Mouse (Mus musculus): ENCODE measurements around the gene Phxr2. TPM values are rescaled to one million over a fixed set of nuclear protein-coding genes. Genes with fewer than 3 reads are reported as not detected.

Gene Phxr2
- polyA plus RNA-seq, 1 experiment from 2014 or later = not detected

DNA sequence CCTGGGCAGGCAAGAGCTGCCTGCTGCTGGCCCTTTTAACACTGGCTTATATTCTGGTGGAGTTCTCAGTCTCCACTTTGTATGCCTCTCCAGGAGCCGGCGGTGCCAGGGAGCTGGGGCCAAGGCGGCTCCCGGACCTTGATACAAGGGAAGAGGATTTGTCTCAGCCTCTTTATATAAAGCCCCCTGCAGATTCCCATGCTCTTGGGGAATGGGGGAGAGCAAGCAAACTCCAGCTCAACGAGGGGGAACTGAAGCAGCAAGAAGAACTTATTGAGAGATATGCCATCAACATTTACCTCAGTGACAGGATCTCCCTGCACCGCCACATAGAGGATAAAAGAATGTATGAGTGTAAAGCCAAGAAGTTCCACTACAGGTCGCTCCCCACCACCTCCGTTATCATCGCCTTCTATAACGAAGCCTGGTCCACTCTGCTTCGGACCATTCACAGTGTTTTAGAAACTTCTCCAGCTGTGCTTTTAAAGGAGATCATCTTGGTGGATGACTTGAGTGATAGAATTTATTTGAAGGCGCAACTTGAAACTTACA lies 17.6 kb downstream of the Phxr2 start:
- Histone ChIP-seq H3K9ac (ENCODE audit: low read depth, low read length) (peak overlapping the region; percentile 95), H3K27ac (ENCODE audit: low read length) (no peak overlapping the region), H3K27me3 (ENCODE audit: control insufficient read depth, insufficient read depth, low read depth, low read length) (no peaks in the 10 kb centered on the region), H3K4me1 (ENCODE audit: control insufficient read depth, insufficient read depth, low read length) (peaks cover 26% of the 10 kb centered on the region), H3K36me3 (ENCODE audit: control insufficient read depth, insufficient read depth, low read length) (peaks cover 17% of the 10 kb centered on the region), H3K4me3 (ENCODE audit: low read depth, low read length) (peak overlapping the region; percentile 97), H3K4me2 (ENCODE audit: low read length) (peak overlapping the region; percentile 96), H3K9me3 (replicated peaks; ENCODE audit: control insufficient read depth, low read length, poor library complexity, severe bottlenecking) (no peaks in the 10 kb centered on the region)
- WGBS = 33% methylated on average over 12 of the region's 12 CpGs
- ATAC-seq = no peak

DNA sequence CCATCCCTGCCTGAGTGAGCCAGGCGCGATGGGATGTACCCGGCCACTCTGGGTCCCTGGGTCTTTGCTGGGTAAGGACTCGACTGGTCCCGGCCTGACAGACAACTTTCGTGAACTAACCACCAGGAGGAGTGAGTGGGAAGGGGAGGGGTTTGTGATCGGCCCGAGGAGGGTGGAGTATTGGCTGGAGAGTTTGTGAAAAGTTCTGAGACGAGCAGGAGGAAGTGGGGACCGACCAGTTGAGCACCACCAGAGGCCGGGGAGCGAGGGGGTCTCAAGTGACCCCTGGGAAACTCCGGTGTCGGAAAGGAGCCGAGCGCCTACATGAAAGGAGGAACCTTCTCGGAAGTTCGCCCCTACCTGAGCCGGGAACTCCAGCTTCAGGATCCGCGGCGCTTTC lies 18.2 kb downstream of the Phxr2 start, which contains the start of gene Galnt4:
Galnt4 (plus strand) TSS at position 196 of the 400 bp plus-strand sequence.
- Histone ChIP-seq H3K4me2 (ENCODE audit: low read length) (peak within 1 kb of the TSS; percentile 96), H3K9ac (ENCODE audit: low read depth, low read length) (peak within 1 kb of the TSS; percentile 95), H3K36me3 (ENCODE audit: control insufficient read depth, insufficient read depth, low read length) (peaks cover 17% of the 10 kb centered on the region), H3K4me3 (ENCODE audit: low read depth, low read length) (peak within 1 kb of the TSS; percentile 97), H3K9me3 (replicated peaks; ENCODE audit: control insufficient read depth, low read length, poor library complexity, severe bottlenecking) (no peaks in the 10 kb centered on the region), H3K4me1 (ENCODE audit: control insufficient read depth, insufficient read depth, low read length) (peaks cover 26% of the 10 kb centered on the region), H3K27me3 (ENCODE audit: control insufficient read depth, insufficient read depth, low read depth, low read length) (no peaks in the 10 kb centered on the region), H3K27ac (ENCODE audit: low read length) (peak within 1 kb of the TSS; percentile 93)
- peak; percentile 77 for ATAC-seq
- WGBS = under 1% methylated on average over 22 of the region's 22 CpGs

DNA sequence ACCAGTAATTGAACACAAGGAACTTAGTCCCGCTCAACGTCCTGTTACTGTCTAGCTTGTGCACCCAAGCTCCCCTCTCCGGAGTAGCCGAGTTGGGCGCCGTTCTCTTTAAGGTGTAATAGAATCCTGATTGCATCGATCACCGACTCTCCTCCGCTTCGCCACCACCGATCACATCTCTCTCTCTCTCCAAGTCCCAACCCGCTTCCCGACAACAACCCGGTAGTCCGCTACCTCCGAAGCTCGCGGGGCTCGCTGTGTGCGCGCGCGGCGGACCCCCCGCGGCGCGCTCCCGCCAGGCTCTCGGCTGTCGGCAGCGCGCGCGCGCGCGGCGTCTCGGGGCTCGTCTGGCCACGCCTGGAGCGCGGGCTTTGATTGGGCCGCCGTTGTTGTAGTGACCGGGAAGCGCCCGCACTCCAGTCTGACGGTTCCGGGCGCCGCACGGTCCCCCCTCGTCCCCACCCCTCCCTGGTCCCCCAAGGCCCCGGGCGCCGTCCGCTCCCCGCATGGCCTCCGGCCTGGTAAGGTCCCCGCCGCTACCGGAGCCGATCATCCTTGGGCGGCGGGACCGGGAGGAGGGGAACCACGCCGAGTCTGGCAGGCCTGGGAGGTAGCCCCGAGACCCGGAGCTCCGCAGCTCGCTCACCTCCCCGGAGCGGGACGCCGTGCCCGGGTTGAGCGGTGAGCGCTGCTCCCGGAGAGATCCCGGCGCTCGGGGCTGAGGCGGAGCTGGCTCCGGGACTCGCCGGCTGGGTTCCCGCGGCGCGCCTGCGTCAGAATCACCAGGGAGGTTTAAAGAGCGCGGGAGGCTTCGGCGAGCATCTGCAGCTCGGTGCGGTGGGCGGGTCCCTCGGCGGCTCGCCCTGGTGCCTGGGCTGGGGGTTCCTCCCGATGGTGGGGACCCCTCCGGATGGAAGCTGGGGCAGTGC lies 19.2 kb downstream of the Phxr2 start, which contains the start of gene Poc1b:
Poc1b (plus strand) TSS at position 334 of the 929 bp plus-strand sequence.
- ATAC-seq = peak; percentile 97
- peak within 1 kb of the TSS; percentile 95 for H3K9ac ChIP-seq (ENCODE audit: low read depth, low read length)
- H3K36me3 ChIP-seq (ENCODE audit: control insufficient read depth, insufficient read depth, low read length) = peaks cover 17% of the 10 kb centered on the region
- H3K4me1 ChIP-seq (ENCODE audit: control insufficient read depth, insufficient read depth, low read length) = peaks cover 22% of the 10 kb centered on the region
- H3K4me3 ChIP-seq (ENCODE audit: low read depth, low read length) = peak within 1 kb of the TSS; percentile 97
- H3K27me3 ChIP-seq (ENCODE audit: control insufficient read depth, insufficient read depth, low read depth, low read length) = no peaks in the 10 kb centered on the region
- H3K4me2 ChIP-seq (ENCODE audit: low read length) = peak within 1 kb of the TSS; percentile 96
- under 1% methylated on average over 102 of the region's 106 CpGs for WGBS
- H3K27ac ChIP-seq (ENCODE audit: low read length) = peak within 1 kb of the TSS; percentile 93
- no peaks in the 10 kb centered on the region for H3K9me3 ChIP-seq (replicated peaks; ENCODE audit: control insufficient read depth, low read length, poor library complexity, severe bottlenecking)

DNA sequence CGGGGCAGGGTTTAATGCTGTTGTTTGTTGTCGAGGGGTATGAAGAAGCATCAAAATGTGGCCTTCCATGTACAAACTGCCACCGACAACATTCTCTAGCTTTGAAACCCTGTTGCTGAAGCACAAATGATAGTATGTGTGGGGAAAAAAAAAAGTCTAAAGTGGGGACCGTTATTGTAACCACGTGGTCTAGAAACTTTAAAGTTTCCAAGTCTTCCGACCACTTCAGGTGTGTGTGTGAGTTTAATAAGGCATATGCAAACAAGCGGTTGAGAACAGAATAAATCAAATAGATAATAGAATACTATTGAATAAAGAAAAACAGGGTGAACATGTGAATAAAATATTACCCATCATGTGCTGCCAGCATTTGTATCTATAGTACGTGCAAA lies 19.8 kb downstream of the Phxr2 start:
- H3K9ac ChIP-seq (ENCODE audit: low read depth, low read length) = peak overlapping the region; percentile 95
- no peaks in the 10 kb centered on the region for H3K27me3 ChIP-seq (ENCODE audit: control insufficient read depth, insufficient read depth, low read depth, low read length)
- peak overlapping the region; percentile 97 for H3K4me3 ChIP-seq (ENCODE audit: low read depth, low read length)
- H3K36me3 ChIP-seq (ENCODE audit: control insufficient read depth, insufficient read depth, low read length) = peaks cover 17% of the 10 kb centered on the region
- WGBS = 25% methylated on average over 8 of the region's 8 CpGs
- peak overlapping the region; percentile 93 for H3K27ac ChIP-seq (ENCODE audit: low read length)
- no peaks in the 10 kb centered on the region for H3K9me3 ChIP-seq (replicated peaks; ENCODE audit: control insufficient read depth, low read length, poor library complexity, severe bottlenecking)
- peak overlapping the region; percentile 57 for H3K4me2 ChIP-seq (ENCODE audit: low read length)
- 0 out of 2 replicates have a peak, but pooled peaks have one; percentile 0 for ATAC-seq
- peaks cover 20% of the 10 kb centered on the region for H3K4me1 ChIP-seq (ENCODE audit: control insufficient read depth, insufficient read depth, low read length)

GRCm38 (mm10) chr10:99105522-99105921 lies 20.6 kb downstream of the Phxr2 start:
- H3K36me3 ChIP-seq (ENCODE audit: control insufficient read depth, insufficient read depth, low read length) = peaks cover 11% of the 10 kb centered on the region; the same call in 1 of the 2 replicates
- H3K9me3 ChIP-seq (replicated peaks; ENCODE audit: control insufficient read depth, low read length, poor library complexity, severe bottlenecking) = no peaks in the 10 kb centered on the region
- no peak overlapping the region for H3K9ac ChIP-seq (ENCODE audit: low read depth, low read length)
- peaks cover 17% of the 10 kb centered on the region for H3K4me1 ChIP-seq (ENCODE audit: control insufficient read depth, insufficient read depth, low read length)
- H3K4me2 ChIP-seq (ENCODE audit: low read length) = no peak overlapping the region
- no peak for ATAC-seq
- 86% methylated on average over 3 of the region's 3 CpGs for WGBS
- H3K4me3 ChIP-seq (ENCODE audit: low read depth, low read length) = no peak overlapping the region
- H3K27ac ChIP-seq (ENCODE audit: low read length) = no peak overlapping the region
- no peaks in the 10 kb centered on the region for H3K27me3 ChIP-seq (ENCODE audit: control insufficient read depth, insufficient read depth, low read depth, low read length)

DNA sequence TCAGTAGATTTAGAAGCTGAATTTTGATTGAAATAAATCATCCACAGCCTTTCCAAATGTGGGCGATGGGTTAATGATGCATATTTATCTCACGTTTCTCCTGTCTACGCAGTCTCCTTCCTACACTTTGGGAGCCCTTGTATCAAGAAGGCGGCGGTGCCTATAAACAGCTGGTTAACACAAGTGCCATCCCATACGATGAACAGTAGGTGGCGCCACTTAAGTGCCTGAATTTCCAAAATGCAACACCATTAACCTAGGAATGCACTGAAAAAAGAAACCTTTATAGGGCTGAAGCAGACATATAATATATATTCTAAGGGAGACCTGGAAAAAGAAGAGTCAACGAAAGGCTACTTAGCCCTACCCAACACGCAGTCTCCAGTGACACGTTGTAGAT lies 28.8 kb downstream of the Phxr2 start:
- H3K4me3 ChIP-seq (ENCODE audit: low read depth, low read length) = no peak overlapping the region
- WGBS = 76% methylated on average over 10 of the region's 10 CpGs
- no peak for ATAC-seq

DNA sequence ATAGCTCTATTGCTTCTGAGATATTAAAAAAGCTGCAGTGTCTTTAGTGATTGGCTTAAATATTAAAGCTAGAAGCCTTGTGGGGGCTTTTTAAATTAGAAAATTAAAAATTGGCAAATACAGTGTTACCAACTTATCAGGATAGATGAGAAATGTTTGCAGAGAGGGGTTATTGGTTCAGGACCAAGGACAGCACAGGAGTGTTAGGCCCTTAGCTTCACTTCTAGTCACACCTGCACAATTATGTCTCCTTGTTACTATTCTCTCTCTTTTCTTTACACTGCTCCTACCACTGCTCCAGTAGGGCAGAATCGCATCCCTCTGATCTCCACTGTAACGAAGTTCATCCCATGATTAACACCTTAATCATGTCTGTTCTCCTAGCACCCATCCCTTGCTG lies 31.0 kb downstream of the Phxr2 start:
- Histone ChIP-seq H3K36me3 (ENCODE audit: control insufficient read depth, insufficient read depth, low read length) (no peaks in the 10 kb centered on the region), H3K4me2 (ENCODE audit: low read length) (no peak overlapping the region), H3K4me3 (ENCODE audit: low read depth, low read length) (no peak overlapping the region), H3K27me3 (ENCODE audit: control insufficient read depth, insufficient read depth, low read depth, low read length) (no peaks in the 10 kb centered on the region), H3K9me3 (replicated peaks; ENCODE audit: control insufficient read depth, low read length, poor library complexity, severe bottlenecking) (no peaks in the 10 kb centered on the region), H3K4me1 (ENCODE audit: control insufficient read depth, insufficient read depth, low read length) (no peaks in the 10 kb centered on the region), H3K9ac (ENCODE audit: low read depth, low read length) (no peak overlapping the region), H3K27ac (ENCODE audit: low read length) (no peak overlapping the region)
- 82% methylated on average over 2 of the region's 2 CpGs for WGBS
- no peak for ATAC-seq

More for the DNA sequence above, 28.8 kb downstream of the Phxr2 start:
- H3K36me3 ChIP-seq (ENCODE audit: control insufficient read depth, insufficient read depth, low read length) = no peaks in the 10 kb centered on the region
- H3K27me3 ChIP-seq (ENCODE audit: control insufficient read depth, insufficient read depth, low read depth, low read length) = no peaks in the 10 kb centered on the region
- no peaks in the 10 kb centered on the region for H3K9me3 ChIP-seq (replicated peaks; ENCODE audit: control insufficient read depth, low read length, poor library complexity, severe bottlenecking)
- H3K9ac ChIP-seq (ENCODE audit: low read depth, low read length) = no peak overlapping the region
- no peak overlapping the region for H3K27ac ChIP-seq (ENCODE audit: low read length)
- H3K4me1 ChIP-seq (ENCODE audit: control insufficient read depth, insufficient read depth, low read length) = no peaks in the 10 kb centered on the region
- H3K4me2 ChIP-seq (ENCODE audit: low read length) = no peak overlapping the region

DNA sequence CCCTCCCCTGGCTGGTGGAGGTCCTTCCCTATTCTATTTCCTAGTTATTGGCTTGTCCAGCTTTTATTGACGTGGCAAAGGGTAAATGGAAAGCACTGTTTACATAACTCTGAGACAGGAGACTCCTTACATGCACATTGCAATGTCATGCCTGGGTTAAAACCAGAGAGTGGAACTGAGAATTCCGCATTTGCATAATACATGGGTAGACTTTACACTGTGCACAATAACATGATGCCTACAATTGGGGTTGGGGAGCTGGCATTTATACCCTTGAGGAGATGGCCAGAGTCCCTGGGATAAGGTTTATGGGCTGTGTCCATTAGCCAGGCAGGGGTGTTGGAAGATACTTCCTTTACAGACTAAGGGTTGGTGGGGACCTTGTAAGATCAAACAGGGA lies 32.8 kb downstream of the Phxr2 start:
- no peak for ATAC-seq
- Histone ChIP-seq H3K36me3 (ENCODE audit: control insufficient read depth, insufficient read depth, low read length) (no peaks in the 10 kb centered on the region), H3K9ac (ENCODE audit: low read depth, low read length) (no peak overlapping the region), H3K27me3 (ENCODE audit: control insufficient read depth, insufficient read depth, low read depth, low read length) (no peaks in the 10 kb centered on the region), H3K4me1 (ENCODE audit: control insufficient read depth, insufficient read depth, low read length) (no peaks in the 10 kb centered on the region), H3K4me3 (ENCODE audit: low read depth, low read length) (no peak overlapping the region), H3K27ac (ENCODE audit: low read length) (no peak overlapping the region), H3K4me2 (ENCODE audit: low read length) (no peak overlapping the region), H3K9me3 (replicated peaks; ENCODE audit: control insufficient read depth, low read length, poor library complexity, severe bottlenecking) (no peaks in the 10 kb centered on the region)
- 97% methylated on average over 2 of the region's 2 CpGs for WGBS

DNA sequence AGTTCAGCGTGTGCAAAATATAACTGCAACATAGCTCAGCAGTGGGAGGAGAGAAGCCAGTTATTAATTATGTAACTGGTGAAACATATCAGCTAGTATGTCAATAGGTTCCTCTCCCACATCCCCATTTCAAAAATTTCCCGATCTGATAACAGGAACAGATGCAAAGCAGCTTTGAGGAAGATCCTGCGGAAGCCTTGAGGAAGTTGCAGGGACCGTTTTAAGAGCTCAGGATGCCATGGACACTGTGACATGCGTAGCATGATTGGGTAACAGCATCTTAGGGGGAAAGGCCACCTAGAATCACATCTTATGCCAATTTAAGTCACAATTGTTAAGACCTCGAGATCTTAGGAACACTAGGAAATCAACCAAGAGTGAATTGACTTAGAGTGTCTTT lies 36.2 kb downstream of the Phxr2 start:
- Histone ChIP-seq H3K4me2 (ENCODE audit: low read length) (no peak overlapping the region), H3K4me1 (ENCODE audit: control insufficient read depth, insufficient read depth, low read length) (no peaks in the 10 kb centered on the region), H3K9me3 (replicated peaks; ENCODE audit: control insufficient read depth, low read length, poor library complexity, severe bottlenecking) (no peaks in the 10 kb centered on the region), H3K27ac (ENCODE audit: low read length) (no peak overlapping the region), H3K36me3 (ENCODE audit: control insufficient read depth, insufficient read depth, low read length) (no peaks in the 10 kb centered on the region), H3K4me3 (ENCODE audit: low read depth, low read length) (no peak overlapping the region), H3K9ac (ENCODE audit: low read depth, low read length) (no peak overlapping the region), H3K27me3 (ENCODE audit: control insufficient read depth, insufficient read depth, low read depth, low read length) (no peaks in the 10 kb centered on the region; the same call in 1 of the 2 replicates)
- WGBS = 84% methylated on average over 6 of the region's 6 CpGs
- ATAC-seq = no peak

All from midbrain, embryonic 16.5 days (tissue).